Mouse (Mus musculus) heart, adult 2 months (tissue): ENCODE data around the gene Sap30.

ENCODE experiments used
- CTCF ChIP-seq: fragments of 200-600 bp; IDR thresholded peaks from 2 replicates; pipeline ENCODE4 v1.8.1; 2022; ENCODE audit warnings: antibody characterized with exemption, mild to moderate bottlenecking, moderate library complexity
- POLR2A ChIP-seq: fragments of 200-500 bp; IDR thresholded peaks from 2 replicates; pipeline ENCODE4 v1.6.1; 2011; ENCODE audit warnings: mild to moderate bottlenecking, low read depth, low read length, control low read depth; ENCODE audit not compliant: insufficient read depth

DNA sequence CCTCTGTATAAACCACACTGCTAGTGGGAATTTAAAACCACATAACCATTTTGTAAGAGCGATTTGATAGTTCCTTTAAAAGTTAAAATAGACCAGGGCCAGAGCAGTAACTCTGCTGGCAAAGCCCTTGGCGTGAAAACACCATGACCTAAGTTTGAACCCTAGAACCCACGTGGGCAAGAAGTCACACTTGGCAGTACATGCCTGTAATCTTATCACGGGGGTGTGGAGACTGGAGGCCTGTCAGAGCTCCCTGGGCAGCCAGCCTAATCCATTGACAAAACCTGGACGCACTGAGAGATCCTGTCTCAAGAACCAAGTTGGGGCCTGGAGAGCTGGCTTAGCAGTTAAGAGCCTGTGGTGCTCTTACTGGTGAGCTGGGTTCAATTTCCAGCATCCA, 19.0 kb downstream of the Sap30 start:
- TF ChIP-seq CTCF: no peak
- TF ChIP-seq POLR2A: no peak
